Mouse (Mus musculus): ENCODE results near the gene C8b.

Gene C8b

GRCm38 (mm10) chr4:104810710-104811286, 44.7 kb downstream of the C8b start:
- no peak for DNase-seq (ENCODE audit: low spot score in 2 of 2)

- DNase-seq (ENCODE audit: low spot score in 2 of 2): no peak
These were observed 47.5 kb downstream of the C8b start for GRCm38 (mm10) chr4:104813617-104814016.

GRCm38 (mm10) chr4:104816519-104817232, 50.6 kb downstream of the C8b start:
- DNase-seq (ENCODE audit: low spot score in 2 of 2): no peak

DNA sequence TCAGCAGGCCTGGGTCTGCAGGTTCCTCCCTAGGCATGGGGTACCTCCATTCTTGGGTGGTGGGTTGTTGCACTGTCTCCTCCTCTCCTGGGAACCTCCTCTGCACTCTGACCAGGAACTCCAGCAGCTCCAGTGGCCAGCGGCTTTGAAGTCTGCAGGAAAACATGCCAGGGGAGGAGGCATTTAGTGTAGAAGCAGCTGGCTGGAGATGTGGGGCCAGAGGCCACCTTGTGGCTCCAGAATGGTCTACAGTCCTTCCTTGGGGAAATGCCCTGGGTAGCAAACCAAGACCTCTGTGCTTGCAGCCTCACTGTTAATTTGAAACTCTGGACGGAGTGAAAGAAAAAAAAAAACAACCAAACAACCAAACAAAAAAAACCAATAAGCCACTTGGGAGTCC, 51.4 kb downstream of the C8b start:
- no peak for DNase-seq (ENCODE audit: low spot score in 2 of 2)

DNA sequence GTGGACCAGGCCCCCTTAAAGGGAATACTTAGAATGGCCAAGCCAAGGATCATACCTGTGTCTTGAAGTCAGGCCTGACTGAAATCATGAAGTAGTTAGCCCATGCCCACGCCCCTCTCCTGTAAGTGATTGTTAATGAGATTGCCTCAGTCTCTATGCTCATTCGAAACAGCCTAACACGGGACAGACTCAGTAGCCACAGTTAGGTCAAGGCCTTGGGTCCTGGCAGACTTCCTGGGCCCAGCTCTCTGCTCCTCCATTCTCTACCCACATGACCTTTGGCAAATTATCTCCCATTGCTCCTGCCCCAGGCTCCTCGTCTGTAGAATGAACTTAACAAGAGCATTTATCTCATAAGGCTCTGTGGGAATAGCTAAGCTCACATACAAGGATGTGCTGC, 52.9 kb downstream of the C8b start:
- no peak for DNase-seq (ENCODE audit: low spot score in 2 of 2)

- DNase-seq (ENCODE audit: low spot score in 2 of 2): no peak
These were observed 53.8 kb downstream of the C8b start for GRCm38 (mm10) chr4:104819891-104820290.

GRCm38 (mm10) chr4:104823597-104824101, 57.5 kb downstream of the C8b start:
- DNase-seq (ENCODE audit: low spot score in 2 of 2): no peak

- no peak for DNase-seq (ENCODE audit: low spot score in 2 of 2)
These were observed 58.4 kb downstream of the C8b start for GRCm38 (mm10) chr4:104824381-104825077.

DNA sequence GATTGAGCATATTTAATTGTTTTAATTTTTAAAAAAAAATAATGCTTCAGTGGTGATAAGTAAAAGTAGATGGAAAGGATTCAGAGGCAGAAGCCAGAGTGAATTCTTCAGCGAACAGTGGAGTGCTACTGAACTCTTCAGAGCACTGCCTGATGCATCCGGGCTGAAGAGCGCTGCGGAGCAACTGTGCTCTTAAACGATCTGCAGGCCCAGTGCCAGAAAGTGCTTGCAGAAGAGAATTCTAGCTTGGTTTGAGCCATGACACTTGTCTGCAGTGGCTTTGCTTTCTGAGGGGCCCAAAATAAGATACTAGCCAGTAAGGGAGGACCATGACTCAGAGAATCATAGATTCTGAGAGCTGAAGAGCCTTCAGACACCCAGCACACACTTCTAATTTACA, 62.8 kb downstream of the C8b start:
- peak in 1 of 2 experiments; percentile 15 for DNase-seq (ENCODE audit: low spot score in 2 of 2)

GRCm38 (mm10) chr4:104835096-104835495, 69.0 kb downstream of the C8b start:
- no peak for DNase-seq (ENCODE audit: low spot score in 2 of 2)

- DNase-seq (ENCODE audit: low spot score in 2 of 2): no peak
These were observed 72.2 kb downstream of the C8b start for GRCm38 (mm10) chr4:104838342-104838741.

GRCm38 (mm10) chr4:104842204-104842603, 76.1 kb downstream of the C8b start:
- DNase-seq (ENCODE audit: low spot score in 2 of 2): no peak

GRCm38 (mm10) chr4:104843546-104843945, 77.4 kb downstream of the C8b start:
- no peak for DNase-seq (ENCODE audit: low spot score in 2 of 2)
